Mouse (Mus musculus) thymus, adult 2 months (tissue): ENCODE measurements around the gene Fam53a.

Source experiments
- CTCF ChIP-seq: fragments of 200-500 bp; IDR thresholded peaks from 2 replicates; pipeline ENCODE4 v1.5.1; 2012; ENCODE audit warnings: mild to moderate bottlenecking, control low read depth, low read length, moderate library complexity, borderline replicate concordance; ENCODE audit not compliant: control insufficient read depth, poor library complexity, insufficient read depth; ENCODE audit errors: extremely low read depth
- POLR2A ChIP-seq: fragments of 200-500 bp; IDR thresholded peaks from 2 replicates; pipeline ENCODE4 v1.6.1; 2012; ENCODE audit warnings: mild to moderate bottlenecking, low read length, control low read depth, moderate library complexity; ENCODE audit not compliant: control insufficient read depth, poor library complexity, insufficient read depth; ENCODE audit errors: extremely low read depth

GRCm38 (mm10) chr5:33656739-33657138 lies 27.3 kb upstream of the Fam53a start:
- TF ChIP-seq CTCF (no peak), POLR2A (no peak)
